13 mouse cellular contexts compared by ENCODE assay signal in the genomic region with DNA sequence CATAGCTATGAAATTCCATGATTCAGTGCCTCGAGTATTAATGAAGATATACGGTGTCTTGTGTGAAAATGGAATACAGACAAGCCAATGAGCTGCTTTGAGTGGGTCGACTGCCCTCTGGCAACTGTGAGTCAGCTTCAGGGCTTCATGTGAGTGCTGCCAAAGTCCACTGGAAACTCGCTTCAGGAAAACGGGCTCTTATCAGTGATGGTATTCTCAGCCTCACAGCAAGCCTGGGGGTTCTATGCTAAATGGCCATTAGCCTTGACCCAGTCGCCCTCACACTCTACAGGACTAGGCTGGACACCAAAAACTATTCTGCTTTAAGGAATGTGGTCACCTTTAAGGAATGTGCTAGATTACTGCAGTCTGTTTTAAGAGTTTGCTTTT.
DNase-seq lines count a peak whose midpoint lies in the region; ATAC-seq and TF ChIP-seq lines count a peak whose summit lies in the region.
"Had no signal": no experiment of that assay in that cellular context is flagged by ENCODE, and none has a peak within 500 bp of the region (broad histone marks: within the 10 kb centered on the region; RNA-seq: fewer than 3 reads in every experiment).

No protein-coding gene starts in this region.

- peak; percentile 27; the same call in 1 of the 2 replicates for ATAC-seq in heart, postnatal 0 days (ENCODE audit: insufficient read depth, low read depth)
- no peak for ATAC-seq in midbrain, embryonic 13.5 days
- ATAC-seq: forebrain, embryonic 16.5 days had no signal

- no peaks in the 10 kb centered on the region for H3K9me3 ChIP-seq in heart, postnatal 0 days (replicated peaks; ENCODE audit: control insufficient read depth, low read length)
- H3K9me3 ChIP-seq in midbrain, embryonic 13.5 days: no peaks in the 10 kb centered on the region
- H3K9me3 ChIP-seq: hindbrain, embryonic 13.5 days had no signal

- H3K4me2 ChIP-seq in heart, postnatal 0 days (ENCODE audit: low read depth, low read length): no peak overlapping the region
- no peak overlapping the region for H3K4me2 ChIP-seq in midbrain, embryonic 13.5 days (replicated peaks)
- H3K4me2 ChIP-seq: hindbrain, embryonic 13.5 days had no signal

- H3K27me3 ChIP-seq in heart, postnatal 0 days (ENCODE audit: control insufficient read depth, insufficient read depth, low read length): no peaks in the 10 kb centered on the region
- no peaks in the 10 kb centered on the region for H3K27me3 ChIP-seq in midbrain, embryonic 13.5 days
- H3K27me3 ChIP-seq: hindbrain, embryonic 13.5 days had no signal

- peaks cover 3% of the 10 kb centered on the region; the same call in 1 of the 2 replicates for H3K4me1 ChIP-seq in heart, postnatal 0 days (ENCODE audit: control insufficient read depth, insufficient read depth)
- no peaks in the 10 kb centered on the region for H3K4me1 ChIP-seq in midbrain, embryonic 13.5 days (replicated peaks)

- no peak overlapping the region for H3K4me3 ChIP-seq in heart, postnatal 0 days (ENCODE audit: low read depth, low read length)
- no peak overlapping the region for H3K4me3 ChIP-seq in midbrain, embryonic 13.5 days (replicated peaks)
- H3K4me3 ChIP-seq: hindbrain, embryonic 13.5 days had no signal

- DNase-seq in heart, adult 11 months: peak; percentile 88
- DNase-seq in heart, postnatal 25 days (ENCODE audit: low spot score): no peak
- DNase-seq in NIH3T3 (ENCODE audit: low read depth): peak; percentile 84
- DNase-seq in heart, postnatal 0 days (ENCODE audit: low spot score): peak; percentile 58
- peak; percentile 9 for DNase-seq in kidney, postnatal 14 days
- no peak for DNase-seq in cerebellum, postnatal 4 days (ENCODE audit: low spot score in 2 of 2)
- no peak for DNase-seq in urinary bladder, postnatal 14 days (ENCODE audit: low spot score)
- DNase-seq: midbrain, embryonic 14.5 days; right cerebral cortex, postnatal 14 days; thymus, adult 2 months had no signal

- TF ChIP-seq CTCF in heart, postnatal 0 days (IDR thresholded peaks at IDR 0.05; ENCODE audit: low read depth): no peak

- intact Hi-C loops in heart, postnatal 25 days (cut with DNase I): no loop called here

- WGBS in heart, postnatal 0 days: 20% methylated on average over 6 of the region's 6 CpGs
- WGBS in midbrain, embryonic 13.5 days: 90% methylated on average over 6 of the region's 6 CpGs

- TF ChIP-seq EP300 in heart, postnatal 0 days (IDR thresholded peaks at IDR 0.05; ENCODE audit: low read depth): no peak

- H3K36me3 ChIP-seq in heart, postnatal 0 days (replicated peaks; ENCODE audit: control insufficient read depth, insufficient read depth, low read length): no peaks in the 10 kb centered on the region
- no peaks in the 10 kb centered on the region for H3K36me3 ChIP-seq in midbrain, embryonic 13.5 days
- H3K36me3 ChIP-seq: hindbrain, embryonic 13.5 days had no signal

- H3K27ac ChIP-seq in heart, postnatal 0 days (ENCODE audit: low read depth): no peak overlapping the region
- H3K27ac ChIP-seq in midbrain, embryonic 13.5 days: no peak overlapping the region
- H3K27ac ChIP-seq: hindbrain, embryonic 13.5 days had no signal

- H3K9ac ChIP-seq in heart, postnatal 0 days (replicated peaks; ENCODE audit: low read depth, low read length): no peak overlapping the region
- H3K9ac ChIP-seq in midbrain, embryonic 13.5 days (replicated peaks): no peak overlapping the region
- H3K9ac ChIP-seq: hindbrain, embryonic 13.5 days had no signal

Comparison
In these comparisons a context has a peak if more than half of its experiments do, and no peak if none do; other contexts are left out.
1. DNase-seq: peak in heart, adult 11 months (single experiment), NIH3T3 (single experiment), heart, postnatal 0 days (single experiment) and kidney, postnatal 14 days (single experiment); none in heart, postnatal 25 days (single experiment), cerebellum, postnatal 4 days (0 of 2) and urinary bladder, postnatal 14 days (single experiment).